Mouse (Mus musculus): ENCODE measurements around the gene Slc43a1.
"Not testable (repeated sequence)": the region's sequence is repeated elsewhere in the genome, so short reads cannot be mapped to it uniquely, and the experiment has no call there.

Gene Slc43a1

GRCm38 (mm10) chr2:84895495-84896198 lies 57.0 kb downstream of the Slc43a1 start:
- DNase-seq (ENCODE audit: low spot score in 2 of 2): no peak

- DNase-seq (ENCODE audit: low spot score in 2 of 2): not testable (repeated sequence)
Observed at GRCm38 (mm10) chr2:84896686-84897085, 58.0 kb downstream of the Slc43a1 start.

GRCm38 (mm10) chr2:84912722-84913121 lies 74.1 kb downstream of the Slc43a1 start:
- DNase-seq (ENCODE audit: low spot score in 2 of 2): no peak
